Mouse (Mus musculus) T-helper 1 cell (primary cell): Measurements from ENCODE around the gene Aig1.

Experiments used
- in situ Hi-C: fragments of 300-600 bp; cut with MboI, MseI; formaldehyde crosslinking; loops from one replicate; pipeline ENCODE4 v1.15.1; 2025; ENCODE audit warnings: high pct_unique_total_duplicates

Aig1 gene

GRCm38 (mm10) chr10:13713116-13713515, 155.7 kb downstream of the Aig1 start:
- in situ Hi-C loops: no loop called here

- in situ Hi-C loops: no loop called here
Measured at GRCm38 (mm10) chr10:13711281-13711829, 157.4 kb downstream of the Aig1 start.

GRCm38 (mm10) chr10:13705771-13706170, 163.0 kb downstream of the Aig1 start:
- in situ Hi-C loops: no loop called here

DNA sequence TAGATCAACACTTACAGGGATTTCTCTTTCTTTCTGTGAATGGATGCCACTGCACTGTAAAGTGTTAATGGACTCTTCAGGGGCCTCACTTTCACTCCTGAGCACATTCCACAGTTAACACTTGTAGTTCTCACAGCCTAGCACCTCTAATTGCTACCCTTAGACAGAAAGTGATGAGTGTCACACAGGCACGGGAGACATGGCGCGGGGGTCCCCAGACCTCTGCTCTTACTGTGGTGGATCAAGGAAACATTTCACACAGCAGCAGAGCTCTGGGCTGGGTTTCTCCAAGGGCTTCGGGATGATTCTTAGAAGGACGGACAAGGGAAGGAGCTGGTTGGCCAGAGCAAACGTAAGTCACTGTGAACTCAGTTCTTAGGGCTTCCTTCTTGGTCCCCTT, 166.1 kb downstream of the Aig1 start:
- in situ Hi-C loops: no loop called here

- in situ Hi-C loops: no loop called here
Measured at GRCm38 (mm10) chr10:13702043-13702442, 166.7 kb downstream of the Aig1 start.

DNA sequence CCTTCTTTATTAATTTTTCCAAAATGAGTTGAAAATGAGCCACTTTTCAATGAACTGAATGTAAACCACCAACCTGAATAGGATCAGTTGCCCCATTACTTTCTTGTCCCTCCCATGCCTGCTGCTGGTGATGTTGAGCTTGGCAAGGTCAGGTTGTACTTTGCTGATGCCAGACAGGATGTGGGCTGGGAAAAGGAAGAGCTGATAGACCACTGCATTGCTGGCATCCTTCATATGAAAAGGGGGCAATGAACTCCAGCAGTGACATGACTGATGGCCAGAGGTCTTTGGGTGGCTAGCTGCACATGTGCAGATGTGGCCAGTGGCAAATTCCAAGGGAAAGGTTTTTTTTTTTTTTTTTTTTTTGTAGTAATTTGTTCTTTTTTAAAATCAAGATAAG, 172.5 kb downstream of the Aig1 start:
- in situ Hi-C loops: no loop called here

DNA sequence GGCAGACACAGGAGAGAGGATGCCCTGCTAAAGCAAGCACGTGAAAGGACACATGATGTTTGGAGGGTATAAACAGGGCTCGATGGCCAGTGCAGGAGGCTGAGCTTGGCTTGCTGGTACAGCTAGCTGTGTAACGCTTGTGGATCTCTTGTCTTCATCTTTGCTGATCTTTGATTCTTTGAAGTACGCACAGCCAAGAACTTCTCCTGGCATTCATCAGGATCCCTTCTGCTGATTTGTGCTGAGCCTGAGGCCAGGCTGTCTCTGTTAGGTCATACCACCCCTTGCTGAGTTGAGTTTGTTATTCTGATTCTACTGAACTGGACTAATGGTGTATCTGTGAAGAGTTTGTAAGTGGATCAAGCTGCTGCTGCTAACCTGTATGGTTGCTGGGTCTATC, 175.5 kb downstream of the Aig1 start:
- in situ Hi-C loops: no loop called here

GRCm38 (mm10) chr10:13690773-13691172, 178.0 kb downstream of the Aig1 start:
- in situ Hi-C loops: no loop called here

- in situ Hi-C loops: no loop called here
Measured at GRCm38 (mm10) chr10:13689841-13690590, 178.8 kb downstream of the Aig1 start.

GRCm38 (mm10) chr10:13688386-13689120, 180.2 kb downstream of the Aig1 start:
- in situ Hi-C loops: no loop called here

DNA sequence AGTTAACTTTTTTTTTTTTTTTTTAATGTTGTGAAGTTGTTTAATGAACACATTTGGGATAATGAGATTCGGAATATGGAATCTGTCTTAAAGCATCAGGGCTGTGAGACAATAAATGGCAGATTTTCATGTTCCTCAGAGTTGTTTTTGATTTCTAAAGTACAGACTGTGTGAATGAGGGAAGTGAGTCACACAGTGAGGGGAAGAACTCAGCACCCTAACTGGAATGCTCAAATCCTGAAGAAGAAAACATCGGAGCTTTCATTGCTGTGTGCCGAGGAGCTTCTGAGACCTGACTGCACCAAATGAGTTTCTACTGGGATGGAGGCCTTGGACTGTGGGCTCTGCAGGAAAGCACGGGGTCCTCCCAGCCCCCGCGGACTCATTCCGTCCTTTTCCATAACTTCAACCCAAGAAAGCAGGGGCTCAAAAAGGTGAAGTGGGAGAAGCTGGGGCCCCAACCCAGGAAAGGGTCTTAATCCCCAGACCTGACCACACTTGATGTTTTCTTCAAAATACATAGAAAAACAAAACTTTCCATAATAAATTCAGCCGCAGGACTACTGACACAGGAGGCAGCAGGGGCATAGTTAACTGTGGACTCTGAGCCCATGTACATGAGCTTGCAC, 181.5 kb downstream of the Aig1 start:
- in situ Hi-C loops: no loop called here

DNA sequence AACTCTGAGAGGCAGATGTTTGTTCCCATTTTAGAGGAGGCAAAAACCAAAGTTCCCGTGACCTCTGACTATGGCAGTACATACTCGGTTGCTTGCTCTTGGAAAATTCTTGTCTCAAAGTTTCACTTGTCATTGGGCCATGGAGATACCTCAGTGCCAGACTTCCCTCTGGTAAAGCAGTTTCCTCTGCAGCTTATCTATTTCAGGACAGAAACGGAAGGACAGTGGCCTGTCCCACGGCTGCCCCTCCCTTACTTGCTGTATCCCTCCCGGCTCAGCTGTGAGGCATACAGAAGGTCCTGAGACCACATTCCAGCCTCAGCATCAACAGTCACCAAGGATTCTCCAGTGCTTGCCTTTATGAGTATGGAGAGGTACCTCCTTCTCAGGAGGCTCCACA, 182.7 kb downstream of the Aig1 start:
- in situ Hi-C loops: no loop called here

DNA sequence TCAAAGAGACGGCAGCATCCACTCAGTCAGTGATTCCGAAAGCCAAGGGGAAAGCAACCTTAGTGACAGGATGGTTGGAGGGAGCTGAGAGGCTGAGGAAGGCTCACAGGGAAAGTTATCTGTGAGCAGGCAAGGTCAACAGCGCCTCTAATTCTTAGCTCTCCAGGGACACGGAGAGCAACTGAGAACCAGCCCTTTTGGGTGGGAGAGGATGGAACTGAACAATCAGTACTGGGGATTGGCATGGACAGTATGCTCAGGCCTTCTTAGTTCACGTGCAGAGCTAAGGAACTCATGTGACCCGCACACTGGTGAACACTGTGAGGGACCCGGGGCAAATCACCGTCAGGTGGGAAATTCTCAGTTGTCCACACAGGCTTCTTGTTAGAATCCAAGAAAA, 183.4 kb downstream of the Aig1 start:
- in situ Hi-C loops: no loop called here

GRCm38 (mm10) chr10:13684452-13684851, 184.3 kb downstream of the Aig1 start:
- in situ Hi-C loops: no loop called here

DNA sequence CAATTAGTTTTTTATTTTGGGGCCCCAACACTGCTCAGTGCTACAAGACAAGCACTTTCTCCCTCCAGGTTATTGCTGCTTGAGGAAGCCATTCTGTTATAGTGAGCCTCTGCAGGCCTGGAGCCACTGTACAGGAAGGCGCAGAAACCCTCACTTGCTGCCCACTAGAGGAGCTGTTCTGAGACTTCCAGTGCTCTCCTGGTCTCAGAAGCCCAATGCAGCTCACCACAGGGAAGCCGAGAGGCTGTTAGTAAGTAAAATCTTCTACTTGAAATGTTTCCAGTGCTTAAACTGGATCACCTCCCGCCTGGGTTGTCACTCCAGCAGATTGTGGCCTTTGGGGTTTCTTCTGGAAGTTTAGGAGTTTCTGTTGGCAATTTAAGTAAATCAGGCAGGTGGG, 186.2 kb downstream of the Aig1 start:
- in situ Hi-C loops: no loop called here

GRCm38 (mm10) chr10:13677440-13677839, 191.3 kb downstream of the Aig1 start:
- in situ Hi-C loops: no loop called here

DNA sequence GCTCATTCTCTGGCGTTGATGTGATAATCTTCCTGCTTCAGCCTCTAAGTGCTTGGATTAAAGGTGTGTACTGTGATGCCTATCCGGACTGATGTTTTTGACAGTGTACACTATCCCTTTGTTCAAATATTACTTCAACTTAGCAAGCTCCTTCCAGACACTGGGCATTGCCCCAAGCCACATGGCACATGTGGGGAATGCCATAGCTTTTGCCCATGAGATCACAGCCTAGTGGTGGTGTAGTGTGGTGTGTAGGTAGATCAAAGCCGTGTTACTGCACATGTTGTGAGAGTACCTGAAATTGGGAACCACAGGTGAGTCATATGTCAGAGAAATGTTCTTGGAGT, 193.8 kb downstream of the Aig1 start:
- in situ Hi-C loops: no loop called here

GRCm38 (mm10) chr10:13674304-13675032, 194.3 kb downstream of the Aig1 start:
- in situ Hi-C loops: no loop called here

DNA sequence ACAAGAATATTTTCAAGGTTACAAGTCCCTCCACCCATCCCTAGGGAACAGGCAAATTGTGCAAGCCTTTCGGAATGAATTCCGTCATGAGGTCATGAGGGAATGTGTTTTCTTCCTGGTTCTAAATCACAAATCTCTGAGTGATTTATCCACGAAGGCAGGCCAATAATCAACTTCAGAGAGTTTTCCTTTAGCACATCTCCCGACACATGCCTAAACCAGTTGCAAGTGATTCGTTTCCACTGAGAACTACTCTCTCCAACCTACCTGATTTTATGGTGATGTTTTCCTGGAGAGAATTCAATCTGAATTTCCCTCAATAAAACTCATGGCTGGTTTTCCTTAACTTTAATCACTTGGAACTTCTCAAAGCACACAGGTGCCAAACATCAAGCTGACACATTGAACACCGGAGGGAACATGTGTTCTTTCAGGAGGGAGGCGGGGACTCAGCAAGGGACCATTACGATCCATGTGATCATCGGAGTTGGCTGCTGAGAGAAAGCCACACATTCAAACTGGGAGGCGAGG, 201.5 kb downstream of the Aig1 start:
- in situ Hi-C loops: no loop called here

DNA sequence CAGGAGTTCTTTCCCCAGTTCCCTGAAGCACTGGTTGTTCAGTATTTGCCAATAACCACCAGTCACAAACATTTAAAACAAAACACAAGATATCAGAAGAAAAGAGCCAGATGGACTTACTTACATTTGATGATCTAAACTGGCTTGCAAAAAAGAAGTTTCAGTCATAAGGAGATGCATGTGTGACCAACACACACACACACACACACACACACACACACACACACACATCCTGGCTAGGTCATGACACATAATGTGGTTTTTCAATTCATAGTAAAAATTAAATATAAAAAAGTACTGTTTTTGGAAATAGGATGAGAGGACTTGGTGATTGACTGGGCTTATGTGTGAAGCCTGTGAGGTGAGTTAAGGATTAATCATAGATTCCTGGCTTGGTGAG, 205.3 kb downstream of the Aig1 start:
- in situ Hi-C loops: no loop called here

GRCm38 (mm10) chr10:13659778-13660177, 209.0 kb downstream of the Aig1 start:
- in situ Hi-C loops: no loop called here
